Mouse (Mus musculus): Measurements from ENCODE around the gene Dst.
A peak's percentile ranks its signal among the peaks of the same experiment; 100 is the strongest.

Gene Dst

GRCm38 (mm10) chr1:34023154-34023553, 115.1 kb downstream of the Dst start:
- DNase-seq (ENCODE audit: low read depth, low spot score), result peak; percentile 34

- DNase-seq (ENCODE audit: low read depth, low spot score), result no peak
Observed at GRCm38 (mm10) chr1:34025879-34026278, 117.9 kb downstream of the Dst start.

GRCm38 (mm10) chr1:34028722-34029121, 120.7 kb downstream of the Dst start:
- DNase-seq (ENCODE audit: low read depth, low spot score), result no peak

GRCm38 (mm10) chr1:34030330-34031021, 122.5 kb downstream of the Dst start:
- no peak for DNase-seq (ENCODE audit: low read depth, low spot score)

- no peak for DNase-seq (ENCODE audit: low read depth, low spot score)
Observed at GRCm38 (mm10) chr1:34033052-34033451, 125.0 kb downstream of the Dst start.

- DNase-seq (ENCODE audit: low read depth, low spot score), result no peak
Observed at GRCm38 (mm10) chr1:34033478-34033877, 125.5 kb downstream of the Dst start.

- peak; percentile 65 for DNase-seq (ENCODE audit: low read depth, low spot score)
Observed at GRCm38 (mm10) chr1:34033958-34034357, 125.9 kb downstream of the Dst start.

GRCm38 (mm10) chr1:34036111-34036510, 128.1 kb downstream of the Dst start:
- no peak for DNase-seq (ENCODE audit: low read depth, low spot score)

GRCm38 (mm10) chr1:34038571-34038970, 130.5 kb downstream of the Dst start:
- no peak for DNase-seq (ENCODE audit: low read depth, low spot score)

GRCm38 (mm10) chr1:34040049-34040448, 132.0 kb downstream of the Dst start:
- DNase-seq (ENCODE audit: low read depth, low spot score), result no peak

- DNase-seq (ENCODE audit: low read depth, low spot score), result peak; percentile 61
Observed at GRCm38 (mm10) chr1:34040901-34041721, 133.1 kb downstream of the Dst start.

GRCm38 (mm10) chr1:34042299-34042698, 134.3 kb downstream of the Dst start:
- peak; percentile 67 for DNase-seq (ENCODE audit: low read depth, low spot score)

GRCm38 (mm10) chr1:34043327-34043726, 135.3 kb downstream of the Dst start:
- DNase-seq (ENCODE audit: low read depth, low spot score), result no peak

GRCm38 (mm10) chr1:34043836-34044550, 136.0 kb downstream of the Dst start:
- DNase-seq (ENCODE audit: low read depth, low spot score), result no peak

GRCm38 (mm10) chr1:34044675-34045074, 136.7 kb downstream of the Dst start:
- DNase-seq (ENCODE audit: low read depth, low spot score), result no peak

GRCm38 (mm10) chr1:34047285-34047684, 139.3 kb downstream of the Dst start:
- peak; percentile 59 for DNase-seq (ENCODE audit: low read depth, low spot score)

- DNase-seq (ENCODE audit: low read depth, low spot score), result peak; percentile 64
Observed at GRCm38 (mm10) chr1:34051251-34051650, 143.2 kb downstream of the Dst start.

GRCm38 (mm10) chr1:34052422-34052821, 144.4 kb downstream of the Dst start:
- DNase-seq (ENCODE audit: low read depth, low spot score), result no peak

- no peak for DNase-seq (ENCODE audit: low read depth, low spot score)
Observed at GRCm38 (mm10) chr1:34054970-34055369, 146.9 kb downstream of the Dst start.

GRCm38 (mm10) chr1:34056658-34057057, 148.6 kb downstream of the Dst start:
- DNase-seq (ENCODE audit: low read depth, low spot score), result no peak

- DNase-seq (ENCODE audit: low read depth, low spot score), result no peak
Observed at GRCm38 (mm10) chr1:34059231-34059630, 151.2 kb downstream of the Dst start.

- peak; percentile 48 for DNase-seq (ENCODE audit: low read depth, low spot score)
Observed at GRCm38 (mm10) chr1:34060446-34060845, 152.4 kb downstream of the Dst start.
